Mouse (Mus musculus): ENCODE results near the gene Klhl36. TPM values are rescaled to one million over a fixed set of nuclear protein-coding genes. Genes with fewer than 3 reads are reported as not detected.

Klhl36 gene
- polyA plus RNA-seq (2011; ENCODE audit: insufficient read depth, insufficient read length, low read depth, missing spikeins) = 3.0 and 3.2 TPM in 2 replicates

DNA sequence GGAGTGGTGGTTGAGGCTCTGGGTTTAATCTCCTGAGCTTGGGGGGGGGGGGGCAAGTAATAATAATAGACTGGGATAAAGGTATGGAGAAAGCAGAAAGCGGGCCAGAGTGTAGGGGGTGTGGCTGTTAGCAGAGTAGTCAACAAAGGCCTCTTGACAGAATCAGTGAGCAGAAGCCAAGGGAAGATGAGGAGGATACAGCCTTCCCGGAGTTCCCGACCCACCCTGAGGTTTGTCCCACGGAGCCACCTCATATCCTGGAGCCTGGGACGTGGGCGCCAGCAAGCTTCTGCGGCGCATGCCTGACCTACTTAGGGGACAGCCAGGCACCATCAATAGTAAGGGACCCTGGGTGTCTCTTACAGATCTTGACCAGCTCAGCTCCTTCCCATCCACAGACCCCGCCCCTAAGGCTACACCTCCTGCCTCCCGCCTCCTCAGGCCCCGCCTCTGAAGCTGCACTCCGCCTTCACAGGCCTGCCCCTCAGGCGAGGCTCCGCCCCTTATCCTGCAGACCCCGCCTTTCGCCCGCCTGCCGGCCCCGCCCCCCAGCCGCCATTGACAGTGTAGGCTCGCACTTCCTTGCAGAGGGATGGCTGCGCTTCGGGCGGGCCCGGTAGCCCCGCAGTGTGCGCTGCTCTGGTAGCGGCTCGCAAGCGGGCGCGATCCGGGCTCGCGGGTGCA lies at the start of gene Klhl36:
Gene Klhl36, plus strand, starts transcription at position 561 of the 684 bp plus-strand sequence.
- Histone ChIP-seq H3K36me3 (ENCODE audit: control insufficient read depth, insufficient read depth, low read length, poor library complexity, severe bottlenecking) (no peaks in the 10 kb centered on the region), H3K9me3 (replicated peaks; ENCODE audit: control insufficient read depth, insufficient read depth, low read length, poor library complexity, severe bottlenecking) (no peaks in the 10 kb centered on the region), H3K4me1 (ENCODE audit: control insufficient read depth, insufficient read depth, low read length) (no peaks in the 10 kb centered on the region), H3K27me3 (ENCODE audit: control insufficient read depth, insufficient read depth, low read length, poor library complexity, severe bottlenecking) (no peaks in the 10 kb centered on the region; the same call in 1 of the 2 replicates), H3K4me3 (ENCODE audit: low read depth, low read length) (peak within 1 kb of the TSS; percentile 67), H3K9ac (ENCODE audit: low read depth, poor library complexity, severe bottlenecking) (peak within 1 kb of the TSS; percentile 59), H3K27ac (ENCODE audit: insufficient read depth, low read length) (no peak within 1 kb of the TSS)
- TF ChIP-seq EP300 (IDR thresholded peaks at IDR 0.05; ENCODE audit: insufficient read depth, low read depth, low read length) (no peak), CTCF (IDR thresholded peaks at IDR 0.05; ENCODE audit: low read depth, low read length) (no peak), POLR2A (IDR thresholded peaks at IDR 0.05; ENCODE audit: insufficient read depth, low read length) (no peak)

DNA sequence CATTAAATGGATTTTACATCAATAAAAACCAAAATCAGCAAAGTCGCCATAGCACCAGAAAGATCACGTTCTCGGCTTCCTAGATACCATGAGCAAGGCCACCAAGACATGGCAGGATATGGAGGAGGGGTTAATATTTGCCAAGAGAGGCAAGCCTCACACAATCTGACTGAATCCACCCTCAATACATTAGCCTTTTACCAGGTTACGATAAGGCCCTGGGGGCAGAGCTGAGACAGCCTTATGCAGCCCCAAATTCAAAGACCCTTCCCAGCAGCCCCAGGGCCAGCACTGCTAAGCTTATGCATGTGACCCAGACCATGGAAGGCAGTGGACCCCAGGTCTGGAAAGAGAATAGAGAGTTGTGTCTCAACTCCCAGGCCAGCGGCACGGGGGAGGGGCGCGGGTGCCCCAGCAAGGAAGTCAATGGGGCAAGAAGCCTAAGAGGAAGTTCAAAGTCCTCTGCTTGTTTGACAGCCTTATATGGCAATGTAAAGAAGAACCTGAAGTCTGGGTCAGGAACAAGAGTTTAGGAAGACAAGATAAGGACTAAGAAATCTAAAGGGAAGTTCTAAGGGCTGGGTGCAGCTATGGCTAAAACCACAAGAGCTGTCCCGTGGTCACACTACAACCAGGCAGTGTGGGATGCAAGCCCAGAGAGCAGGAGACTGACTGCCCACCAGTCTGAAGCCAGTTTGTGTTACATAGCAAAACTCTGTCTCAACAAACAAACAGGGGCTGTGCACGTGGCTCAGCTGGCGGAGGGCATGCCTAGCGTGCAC lies 49.2 kb upstream of the Klhl36 start:
- H3K4me1 ChIP-seq (ENCODE audit: control insufficient read depth, insufficient read depth, low read length) = peaks cover 6% of the 10 kb centered on the region

DNA sequence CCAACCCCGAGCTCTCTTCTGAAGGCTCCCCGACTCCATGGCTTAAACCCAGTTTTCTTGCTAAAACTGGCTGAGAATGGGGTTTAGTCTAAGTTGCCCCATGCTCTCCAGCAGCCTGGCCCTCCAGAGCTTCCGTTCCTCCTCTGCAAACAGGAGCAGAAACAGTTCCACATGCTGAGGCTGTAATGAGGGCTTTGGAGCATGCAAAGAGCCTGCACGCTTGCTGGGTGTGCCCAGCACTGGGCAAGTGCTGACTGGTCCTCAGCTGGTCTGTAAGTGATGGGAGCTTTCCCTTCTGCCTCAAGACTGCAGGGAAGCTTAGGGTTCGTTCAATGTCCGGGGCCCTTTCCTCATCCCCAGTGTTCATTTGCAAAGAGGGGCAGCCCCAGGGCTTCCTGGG lies 45.8 kb upstream of the Klhl36 start:
- Histone ChIP-seq H3K4me3 (ENCODE audit: low read depth, low read length) (no peak overlapping the region), H3K36me3 (ENCODE audit: control insufficient read depth, insufficient read depth, low read length, poor library complexity, severe bottlenecking) (no peaks in the 10 kb centered on the region), H3K9me3 (replicated peaks; ENCODE audit: control insufficient read depth, insufficient read depth, low read length, poor library complexity, severe bottlenecking) (no peaks in the 10 kb centered on the region), H3K27ac (ENCODE audit: insufficient read depth, low read length) (no peak overlapping the region), H3K27me3 (ENCODE audit: control insufficient read depth, insufficient read depth, low read length, poor library complexity, severe bottlenecking) (no peaks in the 10 kb centered on the region), H3K9ac (ENCODE audit: low read depth, poor library complexity, severe bottlenecking) (no peak overlapping the region), H3K4me1 (ENCODE audit: control insufficient read depth, insufficient read depth, low read length) (peaks cover 6% of the 10 kb centered on the region)
- TF ChIP-seq POLR2A (IDR thresholded peaks at IDR 0.05; ENCODE audit: insufficient read depth, low read length) (no peak), CTCF (IDR thresholded peaks at IDR 0.05; ENCODE audit: low read depth, low read length) (no peak), EP300 (IDR thresholded peaks at IDR 0.05; ENCODE audit: insufficient read depth, low read depth, low read length) (no peak)

More for the DNA sequence above, 49.2 kb upstream of the Klhl36 start:
- no peak overlapping the region for H3K9ac ChIP-seq (ENCODE audit: low read depth, poor library complexity, severe bottlenecking)
- no peaks in the 10 kb centered on the region for H3K27me3 ChIP-seq (ENCODE audit: control insufficient read depth, insufficient read depth, low read length, poor library complexity, severe bottlenecking)
- no peak for TF ChIP-seq EP300 (IDR thresholded peaks at IDR 0.05; ENCODE audit: insufficient read depth, low read depth, low read length)
- no peak for TF ChIP-seq POLR2A (IDR thresholded peaks at IDR 0.05; ENCODE audit: insufficient read depth, low read length)
- no peak for TF ChIP-seq CTCF (IDR thresholded peaks at IDR 0.05; ENCODE audit: low read depth, low read length)
- no peak overlapping the region for H3K27ac ChIP-seq (ENCODE audit: insufficient read depth, low read length)
- H3K9me3 ChIP-seq (replicated peaks; ENCODE audit: control insufficient read depth, insufficient read depth, low read length, poor library complexity, severe bottlenecking) = no peaks in the 10 kb centered on the region
- peaks cover 3% of the 10 kb centered on the region; the same call in 1 of the 2 replicates for H3K36me3 ChIP-seq (ENCODE audit: control insufficient read depth, insufficient read depth, low read length, poor library complexity, severe bottlenecking)
- no peak overlapping the region for H3K4me3 ChIP-seq (ENCODE audit: low read depth, low read length)

DNA sequence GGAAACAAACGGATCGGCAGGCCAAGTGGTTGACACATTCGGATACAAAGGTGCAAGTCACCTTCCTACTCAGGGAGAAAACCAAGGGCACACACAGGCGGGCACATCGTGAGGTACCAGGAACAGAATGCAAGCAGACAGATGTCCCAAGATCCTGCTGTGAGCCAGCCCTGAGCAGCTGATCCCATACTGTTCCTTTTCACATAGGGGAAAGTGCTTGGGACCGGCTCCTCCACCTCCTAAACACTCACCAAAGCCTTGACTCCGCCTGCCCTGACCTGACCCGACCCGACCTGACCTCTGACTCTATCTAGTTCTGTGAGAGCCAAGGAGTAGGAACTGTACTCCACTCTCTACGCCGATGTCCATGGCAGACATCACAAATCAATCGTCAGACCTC lies 44.6 kb upstream of the Klhl36 start:
- Histone ChIP-seq H3K4me1 (ENCODE audit: control insufficient read depth, insufficient read depth, low read length) (peaks cover 6% of the 10 kb centered on the region), H3K27me3 (ENCODE audit: control insufficient read depth, insufficient read depth, low read length, poor library complexity, severe bottlenecking) (no peaks in the 10 kb centered on the region), H3K36me3 (ENCODE audit: control insufficient read depth, insufficient read depth, low read length, poor library complexity, severe bottlenecking) (no peaks in the 10 kb centered on the region), H3K9ac (ENCODE audit: low read depth, poor library complexity, severe bottlenecking) (no peak overlapping the region), H3K4me3 (ENCODE audit: low read depth, low read length) (no peak overlapping the region; the same call in 1 of the 2 replicates), H3K9me3 (replicated peaks; ENCODE audit: control insufficient read depth, insufficient read depth, low read length, poor library complexity, severe bottlenecking) (no peaks in the 10 kb centered on the region), H3K27ac (ENCODE audit: insufficient read depth, low read length) (peak overlapping the region; percentile 0; the same call in 1 of the 2 replicates)
- TF ChIP-seq POLR2A (IDR thresholded peaks at IDR 0.05; ENCODE audit: insufficient read depth, low read length) (no peak), EP300 (IDR thresholded peaks at IDR 0.05; ENCODE audit: insufficient read depth, low read depth, low read length) (peak; percentile 56; the same call in 1 of the 2 replicates), CTCF (IDR thresholded peaks at IDR 0.05; ENCODE audit: low read depth, low read length) (no peak)

DNA sequence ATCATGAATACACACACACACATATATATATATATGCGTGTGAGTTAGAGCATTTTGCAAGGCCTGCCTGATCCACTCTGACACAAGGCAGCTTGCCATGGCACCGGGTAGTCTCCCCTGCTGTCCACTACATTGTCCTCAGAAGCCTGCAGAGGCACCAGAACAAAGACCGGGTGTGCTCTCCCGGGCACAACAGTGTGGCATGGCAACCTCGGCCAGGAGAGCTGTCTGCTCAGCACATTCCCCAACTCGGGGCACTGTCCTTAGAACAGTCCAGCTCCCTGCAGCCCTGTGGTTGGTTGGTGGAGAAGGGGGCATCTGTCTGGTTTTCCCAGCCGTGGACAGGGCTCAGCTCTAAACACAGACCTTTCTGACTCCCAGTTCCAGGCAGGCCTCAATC lies 42.8 kb upstream of the Klhl36 start:
- no peaks in the 10 kb centered on the region for H3K27me3 ChIP-seq (ENCODE audit: control insufficient read depth, insufficient read depth, low read length, poor library complexity, severe bottlenecking)
- TF ChIP-seq CTCF (IDR thresholded peaks at IDR 0.05; ENCODE audit: low read depth, low read length) = no peak
- no peak for TF ChIP-seq EP300 (IDR thresholded peaks at IDR 0.05; ENCODE audit: insufficient read depth, low read depth, low read length)
- no peak for TF ChIP-seq POLR2A (IDR thresholded peaks at IDR 0.05; ENCODE audit: insufficient read depth, low read length)
- no peak overlapping the region for H3K4me3 ChIP-seq (ENCODE audit: low read depth, low read length)
- H3K36me3 ChIP-seq (ENCODE audit: control insufficient read depth, insufficient read depth, low read length, poor library complexity, severe bottlenecking) = no peaks in the 10 kb centered on the region
- H3K4me1 ChIP-seq (ENCODE audit: control insufficient read depth, insufficient read depth, low read length) = peaks cover under 1% of the 10 kb centered on the region
- H3K9ac ChIP-seq (ENCODE audit: low read depth, poor library complexity, severe bottlenecking) = no peak overlapping the region
- H3K9me3 ChIP-seq (replicated peaks; ENCODE audit: control insufficient read depth, insufficient read depth, low read length, poor library complexity, severe bottlenecking) = no peaks in the 10 kb centered on the region
- H3K27ac ChIP-seq (ENCODE audit: insufficient read depth, low read length) = no peak overlapping the region
